In the genomic region with DNA sequence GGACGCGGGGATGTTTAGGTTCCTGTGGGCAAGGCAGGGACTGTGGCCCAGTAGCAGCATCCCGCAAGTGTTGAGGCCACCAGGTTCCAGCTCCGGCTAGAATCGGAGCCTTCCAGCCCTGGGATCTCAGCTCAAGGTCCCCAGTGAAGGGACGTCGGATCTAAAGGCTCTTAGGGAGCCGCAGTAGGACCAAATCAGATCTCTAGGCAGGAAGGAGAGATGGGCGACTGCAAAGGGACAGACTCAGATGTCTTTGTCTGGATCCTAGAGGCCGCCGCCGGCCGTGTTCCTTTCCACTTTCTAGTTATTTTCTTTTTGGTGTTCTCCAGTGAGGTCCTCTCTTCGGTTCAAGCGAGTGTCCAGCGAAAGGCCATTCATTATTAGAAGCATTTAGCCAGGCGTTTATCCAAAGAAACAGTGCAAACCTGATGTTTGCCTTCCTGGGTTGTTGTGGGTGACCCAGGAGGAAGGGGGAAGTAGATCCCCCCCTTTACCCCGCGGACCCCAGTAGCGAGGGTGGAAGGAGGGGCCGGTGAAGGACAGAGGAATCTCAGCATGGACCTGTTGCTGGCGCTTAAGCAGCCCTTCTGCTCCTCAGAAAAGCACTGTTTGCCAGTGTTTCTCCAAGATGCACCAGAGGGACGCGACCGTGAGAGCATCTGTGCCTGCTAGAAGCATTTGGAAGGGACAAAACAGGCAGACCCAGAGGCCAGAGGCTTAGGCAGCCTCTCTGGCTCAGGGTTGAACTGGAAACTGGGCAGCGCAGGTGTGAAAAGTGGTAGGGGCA, we compare ENCODE assay signal across 8 mouse cellular contexts. TPM values are rescaled to one million over a fixed set of nuclear protein-coding genes. Genes with fewer than 3 reads are reported as not detected.
A peak's percentile ranks its signal among the peaks of the same experiment; 100 is the strongest.
DNase-seq lines count a peak whose midpoint lies in the region; ATAC-seq lines count a peak whose summit lies in the region.

No protein-coding gene starts in this region.

- 4% methylated on average over 26 of the region's 26 CpGs for WGBS in heart, embryonic 13.5 days
- under 1% methylated on average over 26 of the region's 26 CpGs for WGBS in hindbrain, embryonic 11.5 days
- WGBS in midbrain, embryonic 10.5 days: 1% methylated on average over 26 of the region's 26 CpGs

- H3K4me1 ChIP-seq in heart, embryonic 13.5 days: peaks cover 29% of the 10 kb centered on the region
- H3K4me1 ChIP-seq in brown adipose tissue, adult 24 weeks (ENCODE audit: control insufficient read depth, insufficient read depth, insufficient read length, low read length): 0 out of 2 replicates have a peak, but pooled peaks cover 5% of the 10 kb centered on the region
- H3K4me1 ChIP-seq in hindbrain, embryonic 11.5 days (replicated peaks; ENCODE audit: control insufficient read depth, insufficient read depth, low read length): peaks cover 19% of the 10 kb centered on the region
- peaks cover 73% of the 10 kb centered on the region for H3K4me1 ChIP-seq in midbrain, embryonic 10.5 days

- peak overlapping the region; percentile 54 for H3K4me3 ChIP-seq in heart, embryonic 13.5 days
- peak overlapping the region; percentile 52 for H3K4me3 ChIP-seq in brown adipose tissue, adult 24 weeks (ENCODE audit: insufficient read depth, low read depth, low read length)
- H3K4me3 ChIP-seq in hindbrain, embryonic 11.5 days (ENCODE audit: low read depth, low read length): peak overlapping the region; percentile 40
- peak overlapping the region; percentile 60 for H3K4me3 ChIP-seq in midbrain, embryonic 10.5 days

- intact Hi-C loops in left cerebral cortex, postnatal 10 days (cut with DNase I): loop anchor here (5.0 to 10.0 kb wide), 5 partner anchors 35 to 1957 kb away; a partner anchor contains a TSS

- peak overlapping the region; percentile 79 for H3K4me2 ChIP-seq in heart, embryonic 13.5 days
- peak overlapping the region; percentile 71 for H3K4me2 ChIP-seq in hindbrain, embryonic 11.5 days (replicated peaks; ENCODE audit: low read depth, low read length)

- no peaks in the 10 kb centered on the region for H3K36me3 ChIP-seq in heart, embryonic 13.5 days
- no peaks in the 10 kb centered on the region for H3K36me3 ChIP-seq in hindbrain, embryonic 11.5 days (ENCODE audit: control insufficient read depth, insufficient read depth, low read length)
- no peaks in the 10 kb centered on the region for H3K36me3 ChIP-seq in midbrain, embryonic 10.5 days

- peak overlapping the region; percentile 76 for H3K9ac ChIP-seq in heart, embryonic 13.5 days
- H3K9ac ChIP-seq in hindbrain, embryonic 11.5 days (ENCODE audit: low read depth, low read length): peak overlapping the region; percentile 67

- peaks cover 99% of the 10 kb centered on the region for H3K27me3 ChIP-seq in heart, embryonic 13.5 days (replicated peaks)
- H3K27me3 ChIP-seq in hindbrain, embryonic 11.5 days (ENCODE audit: control insufficient read depth, insufficient read depth, low read length): peaks cover 65% of the 10 kb centered on the region
- peaks cover 100% of the 10 kb centered on the region for H3K27me3 ChIP-seq in midbrain, embryonic 10.5 days (ENCODE audit: low read depth, poor library complexity, severe bottlenecking)

- H3K9me3 ChIP-seq in heart, embryonic 13.5 days: no peaks in the 10 kb centered on the region
- no peaks in the 10 kb centered on the region for H3K9me3 ChIP-seq in hindbrain, embryonic 11.5 days (ENCODE audit: control insufficient read depth, low read length)
- no peaks in the 10 kb centered on the region for H3K9me3 ChIP-seq in midbrain, embryonic 10.5 days (replicated peaks)

- no peak overlapping the region for H3K27ac ChIP-seq in heart, embryonic 13.5 days (replicated peaks)
- no peak overlapping the region for H3K27ac ChIP-seq in brown adipose tissue, adult 24 weeks (replicated peaks; ENCODE audit: low read depth, low read length)
- peak overlapping the region; percentile 75 for H3K27ac ChIP-seq in hindbrain, embryonic 11.5 days (ENCODE audit: low read depth, low read length)
- peak overlapping the region; percentile 93 for H3K27ac ChIP-seq in midbrain, embryonic 10.5 days (replicated peaks)

- no peak for DNase-seq in heart, postnatal 4 days
- no peak for DNase-seq in hindbrain, embryonic 11.5 days (ENCODE audit: low spot score)
- peak; percentile 65 for DNase-seq in midbrain, embryonic 10.5 days (ENCODE audit: low spot score)
- DNase-seq in frontal cortex, adult 2 months (ENCODE audit: extremely low spot score in 1 of 2, low spot score in 1 of 2): no peak
- no peak for DNase-seq in adrenal gland, postnatal 4 days (ENCODE audit: low spot score in 2 of 2)
- no peak for DNase-seq in left cerebral cortex, postnatal 10 days (ENCODE audit: extremely low spot score in 1 of 2, low spot score in 2 of 2)

- 0 out of 2 replicates have a peak, but pooled peaks have one; percentile 17 for ATAC-seq in heart, embryonic 13.5 days (ENCODE audit: extremely low read depth, insufficient number of reproducible peaks, low FRiP score, low TSS enrichment)
- ATAC-seq in hindbrain, embryonic 11.5 days (ENCODE audit: low FRiP score): no peak; the same call in 1 of the 2 replicates

RNA-seq across cellular contexts. Expression of a gene that starts 34.3 kb away (rescaled TPM):
- polyA plus RNA-seq in heart, embryonic 13.5 days (2015; fragmentation: Nextera tagmentation; extraction: Ambion mirVana): 24.5 and 27.3 TPM in 2 replicates
- 10 to 100 TPM; 34.3 to 35.0 TPM for total RNA-seq in heart, postnatal 4 days (2021)
- 10.5 and 14.5 TPM in 2 replicates for polyA plus RNA-seq in brown adipose tissue, adult 24 weeks (2012; ENCODE audit: insufficient read depth, insufficient read length, missing spikeins)
- 95.6 and 120 TPM in 2 replicates for polyA plus RNA-seq in hindbrain, embryonic 11.5 days (2014; fragmentation: Nextera tagmentation; extraction: Ambion mirVana)
- 86.8 and 89.2 TPM in 2 replicates for polyA plus RNA-seq in midbrain, embryonic 10.5 days (2016; fragmentation: Nextera tagmentation; extraction: Ambion mirVana)
- polyA plus RNA-seq in frontal cortex, adult 2 months (2012; rRNA removed): 29.0 and 30.2 TPM in 2 replicates
- total RNA-seq in adrenal gland, postnatal 4 days (2021): 100 to 1,000 TPM; 143 to 160 TPM
- total RNA-seq in left cerebral cortex, postnatal 10 days (2021): 10 to 100 TPM; 45.7 to 55.9 TPM

Comparison
In these comparisons a context has a peak if more than half of its experiments do, and no peak if none do; other contexts are left out.
1. H3K27ac ChIP-seq: peak in hindbrain, embryonic 11.5 days (single experiment) and midbrain, embryonic 10.5 days (single experiment); none in heart, embryonic 13.5 days (single experiment) and brown adipose tissue, adult 24 weeks (single experiment).
2. Peak in every context shown above with its lines, with median percentiles within 50 percentile points of each other: H3K4me3 ChIP-seq.